8 mouse cellular contexts compared by ENCODE assay signal in genomic region chr4:32279842-32280241, GRCm38 (mm10). TPM values are rescaled to one million over a fixed set of nuclear protein-coding genes. Genes with fewer than 3 reads are reported as not detected.
A peak's percentile ranks its signal among the peaks of the same experiment; 100 is the strongest.
DNase-seq lines count a peak whose midpoint lies in the region; ATAC-seq and TF ChIP-seq lines count a peak whose summit lies in the region.

No protein-coding gene starts in this region.

- H3K4me3 ChIP-seq in kidney, embryonic 14.5 days (ENCODE audit: low read length), result no peak overlapping the region
- no peak overlapping the region for H3K4me3 ChIP-seq in neural tube, embryonic 14.5 days (ENCODE audit: low read depth, low read length)
- no peak overlapping the region for H3K4me3 ChIP-seq in neural tube, embryonic 15.5 days (replicated peaks)
- H3K4me3 ChIP-seq in limb, embryonic 14.5 days (replicated peaks; ENCODE audit: low read length), result no peak overlapping the region

- ATAC-seq in kidney, embryonic 14.5 days (ENCODE audit: low FRiP score, low TSS enrichment), result 0 out of 2 replicates have a peak, but pooled peaks have one; percentile 39
- ATAC-seq in neural tube, embryonic 14.5 days (ENCODE audit: low read depth), result 0 out of 2 replicates have a peak, but pooled peaks have one; percentile 30
- no peak for ATAC-seq in neural tube, embryonic 15.5 days (ENCODE audit: low FRiP score)
- peak; percentile 57 for ATAC-seq in limb, embryonic 14.5 days (ENCODE audit: low FRiP score, low read depth)

- H3K27me3 ChIP-seq in kidney, embryonic 14.5 days (ENCODE audit: control insufficient read depth, insufficient read depth, low read length), result no peaks in the 10 kb centered on the region
- H3K27me3 ChIP-seq in neural tube, embryonic 14.5 days (ENCODE audit: control insufficient read depth, insufficient read depth, low read length), result no peaks in the 10 kb centered on the region
- no peaks in the 10 kb centered on the region for H3K27me3 ChIP-seq in neural tube, embryonic 15.5 days (replicated peaks)
- H3K27me3 ChIP-seq in limb, embryonic 14.5 days (ENCODE audit: control insufficient read depth, insufficient read depth, low read length), result no peaks in the 10 kb centered on the region

- DNase-seq in kidney, postnatal 36 days, result no peak
- DNase-seq in fibroblast of lung, adult 2 months (ENCODE audit: low read depth), result peak; percentile 66
- no peak for DNase-seq in limb, embryonic 14.5 days (ENCODE audit: low spot score)
- DNase-seq in left cerebral cortex, adult 8-10 months (ENCODE audit: low spot score in 2 of 2), result no peak
- DNase-seq in cerebellum, postnatal 25 days, result no peak

- no peaks in the 10 kb centered on the region for H3K4me1 ChIP-seq in kidney, embryonic 14.5 days (ENCODE audit: control insufficient read depth, insufficient read depth, low read length)
- no peaks in the 10 kb centered on the region for H3K4me1 ChIP-seq in neural tube, embryonic 14.5 days (ENCODE audit: control insufficient read depth, insufficient read depth, low read length)
- peaks cover 9% of the 10 kb centered on the region for H3K4me1 ChIP-seq in neural tube, embryonic 15.5 days
- H3K4me1 ChIP-seq in limb, embryonic 14.5 days (ENCODE audit: control insufficient read depth, insufficient read depth, low read length), result no peaks in the 10 kb centered on the region; the same call in 1 of the 2 replicates

- H3K4me2 ChIP-seq in kidney, embryonic 14.5 days (replicated peaks; ENCODE audit: low read depth, low read length), result no peak overlapping the region
- no peak overlapping the region for H3K4me2 ChIP-seq in neural tube, embryonic 14.5 days (ENCODE audit: low read depth, low read length)
- no peak overlapping the region for H3K4me2 ChIP-seq in neural tube, embryonic 15.5 days
- no peak overlapping the region for H3K4me2 ChIP-seq in limb, embryonic 14.5 days (replicated peaks; ENCODE audit: low read depth, low read length, severe bottlenecking)

- TF ChIP-seq POLR2A in limb, embryonic 14.5 days (IDR thresholded peaks at IDR 0.05; ENCODE audit: borderline replicate concordance, extremely low read depth, insufficient read depth, insufficient read length), result no peak

- H3K27ac ChIP-seq in kidney, embryonic 14.5 days (ENCODE audit: low read depth, low read length), result no peak overlapping the region
- no peak overlapping the region for H3K27ac ChIP-seq in neural tube, embryonic 14.5 days (ENCODE audit: low read depth, low read length)
- H3K27ac ChIP-seq in neural tube, embryonic 15.5 days (replicated peaks), result no peak overlapping the region
- H3K27ac ChIP-seq in limb, embryonic 14.5 days (replicated peaks; ENCODE audit: low read depth, low read length), result 0 out of 2 replicates have a peak overlapping the region, but pooled peaks have one; percentile 27

- no peaks in the 10 kb centered on the region for H3K36me3 ChIP-seq in kidney, embryonic 14.5 days (ENCODE audit: control insufficient read depth, insufficient read depth, low read length)
- H3K36me3 ChIP-seq in neural tube, embryonic 14.5 days (ENCODE audit: control insufficient read depth, insufficient read depth, low read length), result no peaks in the 10 kb centered on the region
- H3K36me3 ChIP-seq in neural tube, embryonic 15.5 days, result no peaks in the 10 kb centered on the region
- H3K36me3 ChIP-seq in limb, embryonic 14.5 days (ENCODE audit: control insufficient read depth, insufficient read depth, low read length), result no peaks in the 10 kb centered on the region

- H3K9ac ChIP-seq in kidney, embryonic 14.5 days (ENCODE audit: low read depth, low read length), result no peak overlapping the region
- H3K9ac ChIP-seq in neural tube, embryonic 14.5 days (replicated peaks; ENCODE audit: low read depth, low read length), result no peak overlapping the region
- H3K9ac ChIP-seq in neural tube, embryonic 15.5 days (replicated peaks), result no peak overlapping the region
- no peak overlapping the region for H3K9ac ChIP-seq in limb, embryonic 14.5 days (ENCODE audit: low read depth, low read length, severe bottlenecking)

- 87% methylated on average over 1 of the region's 1 CpGs for WGBS in kidney, embryonic 14.5 days
- WGBS in neural tube, embryonic 14.5 days, result 88% methylated on average over 1 of the region's 1 CpGs
- 87% methylated on average over 1 of the region's 1 CpGs for WGBS in neural tube, embryonic 15.5 days
- WGBS in limb, embryonic 14.5 days, result 22% methylated on average over 1 of the region's 1 CpGs

- no peaks in the 10 kb centered on the region for H3K9me3 ChIP-seq in kidney, embryonic 14.5 days (ENCODE audit: control insufficient read depth, low read length)
- H3K9me3 ChIP-seq in neural tube, embryonic 14.5 days (ENCODE audit: control insufficient read depth, low read length), result no peaks in the 10 kb centered on the region
- no peaks in the 10 kb centered on the region for H3K9me3 ChIP-seq in neural tube, embryonic 15.5 days (replicated peaks)
- H3K9me3 ChIP-seq in limb, embryonic 14.5 days (ENCODE audit: control insufficient read depth, low read length), result no peaks in the 10 kb centered on the region

RNA-seq across cellular contexts. Expression of gene Bach2, which starts 41.2 kb away (rescaled TPM):
- 9.7 and 13.3 TPM in 2 replicates for polyA plus RNA-seq in kidney, embryonic 14.5 days (2014; fragmentation: Nextera tagmentation; extraction: Ambion mirVana)
- 32.4 and 40.0 TPM in 2 replicates for polyA plus RNA-seq in neural tube, embryonic 14.5 days (2014; fragmentation: Nextera tagmentation; extraction: Ambion mirVana)
- polyA plus RNA-seq in neural tube, embryonic 15.5 days (2015; fragmentation: Nextera tagmentation; extraction: Ambion mirVana), result 19.0 and 24.3 TPM in 2 replicates
- polyA plus RNA-seq in limb, embryonic 14.5 days (2012; rRNA removed), result 6.0 and 7.5 TPM in 2 replicates
- 9.6 and 11.0 TPM in 2 replicates for polyA plus RNA-seq in limb, embryonic 14.5 days (2014; fragmentation: Nextera tagmentation; extraction: Ambion mirVana)
- 10 to 100 TPM in 3 of 4 experiments, 1 to 10 TPM in 1; 9.6 to 22.4 (median 15.1) TPM for total RNA-seq in left cerebral cortex, adult 8-10 months (2022)
